Mouse (Mus musculus) forebrain, embryonic 12.5 days (tissue): ENCODE measurements at regions not wholly inside any gene's neighbourhood (a gene's known extent, or its start where the extent isn't known, plus 50 kb on each side); places are given as distances from the start of the nearest gene placed in this dataset.

Experiments
- ATAC-seq: fragments of 200-750 bp; cut with Nextera tagmentation; 2 replicates; pipeline ENCODE4 v1.8.0; 2017; ENCODE audit warnings: moderate TSS enrichment; ENCODE audit not compliant: low FRiP score
- H3K27ac ChIP-seq: fragments of 300-500 bp; sonication (generic); 2 replicates; pipeline ENCODE4 v1.5.1; 2016; ENCODE audit warnings: mild to moderate bottlenecking
- H3K27me3 ChIP-seq: fragments of 300-500 bp; sonication (generic); 2 replicates; pipeline ENCODE4 v1.6.1; 2016; ENCODE audit warnings: mild to moderate bottlenecking
- H3K36me3 ChIP-seq: fragments of 300-500 bp; sonication (generic); replicated peaks from 2 replicates; pipeline ENCODE4 v1.6.1; 2016; ENCODE audit warnings: mild to moderate bottlenecking
- H3K4me1 ChIP-seq: fragments of 300-500 bp; sonication (generic); 2 replicates; pipeline ENCODE4 v1.6.1; 2016
- H3K4me2 ChIP-seq: fragments of 300-500 bp; sonication (generic); 2 replicates; pipeline ENCODE4 v1.6.1; 2016; ENCODE audit warnings: mild to moderate bottlenecking, moderate library complexity
- H3K4me3 ChIP-seq: fragments of 300-500 bp; sonication (generic); replicated peaks from 2 replicates; pipeline ENCODE4 v1.5.1; 2016; ENCODE audit warnings: mild to moderate bottlenecking
- H3K9ac ChIP-seq: fragments of 300-500 bp; sonication (generic); 2 replicates; pipeline ENCODE4 v1.6.1; 2016; ENCODE audit warnings: mild to moderate bottlenecking
- H3K9me3 ChIP-seq: fragments of 300-500 bp; sonication (generic); 2 replicates; pipeline ENCODE4 v1.6.1; 2016
- WGBS: fragments of 180-500 bp; shearing (Covaris S2); methylation state at CpG from one replicate; pipeline ENCODE4 v1.1.7; 2016; 5-methylcytosine and 5-hydroxymethylcytosine counted together

DNA sequence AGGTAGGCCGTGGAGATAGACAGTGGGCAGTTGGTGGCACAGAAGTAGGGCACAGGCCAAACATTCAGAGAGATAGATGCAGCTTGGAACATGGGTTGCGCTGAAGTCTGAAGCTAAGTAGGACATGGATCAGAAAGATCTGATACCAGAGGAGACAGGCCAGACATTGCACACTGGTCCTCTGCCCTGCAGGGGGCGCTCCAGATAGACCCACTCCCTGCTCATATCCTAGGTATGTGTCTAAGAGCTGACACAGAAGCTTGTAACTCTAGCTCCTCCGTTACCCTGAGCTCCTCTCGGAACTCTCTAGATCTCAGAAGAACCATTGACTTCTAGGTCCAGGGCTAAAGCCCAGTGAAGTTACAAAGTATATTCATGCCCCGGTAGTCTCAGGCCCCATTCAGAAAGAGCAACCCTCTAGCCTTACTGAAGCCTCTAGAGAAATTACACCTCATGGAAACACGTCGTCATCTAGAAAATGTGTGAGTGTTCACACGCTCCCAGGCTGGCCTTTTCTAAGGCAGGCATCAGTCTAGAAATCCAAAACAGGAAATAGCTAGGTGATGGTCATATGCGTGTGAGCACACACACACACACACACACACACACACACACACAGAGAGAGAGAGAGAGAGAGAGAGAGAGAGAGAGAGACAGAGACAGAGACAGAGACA is 87.8 kb upstream of the Tank start:
- H3K27me3 ChIP-seq: no peaks in the 10 kb centered on the region
- 84% methylated on average over 10 of the region's 10 CpGs for WGBS
- no peak for ATAC-seq

DNA sequence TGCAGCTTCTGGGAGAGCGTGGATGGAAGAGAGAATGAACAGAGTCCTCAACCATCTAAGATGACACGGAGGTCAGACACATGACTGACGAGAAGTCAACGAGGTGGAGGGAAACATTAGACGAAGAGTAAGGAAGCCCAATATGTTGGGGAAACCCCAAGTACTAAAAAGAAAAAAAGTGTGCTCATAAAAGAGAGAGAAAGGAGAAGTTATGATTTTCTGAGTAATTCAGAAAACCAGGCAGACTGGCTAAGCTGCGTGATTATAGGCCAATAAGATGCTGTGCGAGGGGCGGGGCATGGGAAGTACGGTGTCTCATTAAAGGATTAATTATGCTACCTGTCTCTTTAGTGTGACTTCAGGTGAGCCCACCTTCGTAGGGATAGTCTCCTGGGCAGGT is 88.6 kb upstream of the Tank start:
- H3K4me2 ChIP-seq: no peak overlapping the region
- H3K9me3 ChIP-seq: no peaks in the 10 kb centered on the region
- H3K9ac ChIP-seq: no peak overlapping the region
- H3K36me3 ChIP-seq: no peaks in the 10 kb centered on the region
- no peaks in the 10 kb centered on the region for H3K4me1 ChIP-seq
- no peak for ATAC-seq
- H3K4me3 ChIP-seq: no peak overlapping the region
- no peaks in the 10 kb centered on the region for H3K27me3 ChIP-seq
- H3K27ac ChIP-seq: no peak overlapping the region
- 92% methylated on average over 10 of the region's 10 CpGs for WGBS

More for the DNA sequence above, 87.8 kb upstream of the Tank start:
- Histone ChIP-seq H3K4me1 (no peaks in the 10 kb centered on the region), H3K36me3 (no peaks in the 10 kb centered on the region), H3K9ac (no peak overlapping the region), H3K4me2 (no peak overlapping the region), H3K9me3 (no peaks in the 10 kb centered on the region), H3K4me3 (no peak overlapping the region), H3K27ac (no peak overlapping the region)

DNA sequence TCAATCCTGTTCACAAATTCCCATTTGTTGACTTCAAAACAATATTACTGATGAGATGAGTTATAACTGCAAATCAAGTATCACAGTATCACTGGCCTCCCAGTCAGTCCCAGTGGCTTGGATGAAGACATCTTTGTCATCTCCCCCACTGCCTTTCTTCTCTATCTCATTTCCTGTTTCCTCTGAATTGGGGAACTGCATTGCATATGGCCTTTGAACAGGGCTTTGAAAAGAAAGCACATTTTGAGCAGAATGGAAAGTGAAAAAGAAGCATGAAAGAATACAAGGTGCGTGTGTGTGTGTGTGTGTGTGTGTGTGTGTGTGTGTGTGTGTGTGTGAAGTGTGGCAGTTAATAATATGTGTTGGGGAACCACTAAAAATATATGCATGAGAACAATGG is 94.6 kb upstream of the Tank start:
- no peak for ATAC-seq
- H3K27me3 ChIP-seq: no peaks in the 10 kb centered on the region
- H3K4me2 ChIP-seq: no peak overlapping the region
- H3K9ac ChIP-seq: no peak overlapping the region
- WGBS: 63% methylated on average over 1 of the region's 1 CpGs
- H3K9me3 ChIP-seq: no peaks in the 10 kb centered on the region
- H3K36me3 ChIP-seq: no peaks in the 10 kb centered on the region
- H3K4me3 ChIP-seq: no peak overlapping the region
- H3K27ac ChIP-seq: no peak overlapping the region
- H3K4me1 ChIP-seq: no peaks in the 10 kb centered on the region; the same call in 1 of the 2 replicates

DNA sequence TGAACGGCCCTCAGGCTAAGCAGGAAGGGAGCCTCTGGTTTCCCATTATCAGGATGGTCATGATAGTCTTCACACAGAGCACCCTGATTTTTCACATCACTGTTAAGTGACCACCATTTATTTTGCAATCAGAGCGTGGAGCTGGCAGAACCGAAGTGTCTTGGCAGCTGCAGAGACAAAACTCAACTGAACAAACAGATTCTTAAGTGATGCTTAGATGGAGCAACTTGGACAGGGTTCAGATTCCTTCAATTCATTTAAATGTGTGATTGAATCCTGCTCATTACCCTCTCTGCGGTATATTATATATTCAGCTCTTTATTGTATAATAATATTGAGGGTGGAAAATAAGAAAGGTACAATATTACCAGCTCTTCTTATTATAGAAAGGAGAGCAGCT is 101.7 kb upstream of the Tank start:
- H3K36me3 ChIP-seq: no peaks in the 10 kb centered on the region
- peaks cover 3% of the 10 kb centered on the region; the same call in 1 of the 2 replicates for H3K4me1 ChIP-seq
- no peak for ATAC-seq
- H3K4me2 ChIP-seq: no peak overlapping the region
- H3K27me3 ChIP-seq: no peaks in the 10 kb centered on the region
- H3K27ac ChIP-seq: no peak overlapping the region
- no peaks in the 10 kb centered on the region for H3K9me3 ChIP-seq
- WGBS: 97% methylated on average over 4 of the region's 4 CpGs
- H3K4me3 ChIP-seq: no peak overlapping the region
- no peak overlapping the region for H3K9ac ChIP-seq

- H3K4me3 ChIP-seq: no peak overlapping the region
- no peak overlapping the region for H3K4me2 ChIP-seq
- H3K9ac ChIP-seq: no peak overlapping the region
- no peaks in the 10 kb centered on the region for H3K9me3 ChIP-seq
- peaks cover 3% of the 10 kb centered on the region; the same call in 1 of the 2 replicates for H3K4me1 ChIP-seq
- WGBS: 73% methylated on average over 10 of the region's 10 CpGs
- no peak overlapping the region for H3K27ac ChIP-seq
- H3K36me3 ChIP-seq: no peaks in the 10 kb centered on the region
- H3K27me3 ChIP-seq: no peaks in the 10 kb centered on the region
- ATAC-seq: no peak
These were observed 103.8 kb upstream of the Tank start for GRCm38 (mm10) chr2:61474626-61475025.

GRCm38 (mm10) chr2:61470521-61470920 is 107.9 kb upstream of the Tank start:
- ATAC-seq: no peak
- no peak overlapping the region for H3K4me3 ChIP-seq
- no peak overlapping the region for H3K4me2 ChIP-seq
- WGBS: 91% methylated on average over 5 of the region's 5 CpGs
- H3K27ac ChIP-seq: no peak overlapping the region
- no peaks in the 10 kb centered on the region for H3K9me3 ChIP-seq
- no peak overlapping the region for H3K9ac ChIP-seq
- H3K27me3 ChIP-seq: no peaks in the 10 kb centered on the region
- peaks cover 3% of the 10 kb centered on the region; the same call in 1 of the 2 replicates for H3K4me1 ChIP-seq
- H3K36me3 ChIP-seq: no peaks in the 10 kb centered on the region

GRCm38 (mm10) chr2:61470064-61470463 is 108.3 kb upstream of the Tank start:
- ATAC-seq: no peak
- no peak overlapping the region for H3K4me3 ChIP-seq
- no peak overlapping the region for H3K27ac ChIP-seq
- peaks cover 3% of the 10 kb centered on the region; the same call in 1 of the 2 replicates for H3K4me1 ChIP-seq
- no peak overlapping the region for H3K4me2 ChIP-seq
- no peaks in the 10 kb centered on the region for H3K36me3 ChIP-seq
- no peaks in the 10 kb centered on the region for H3K27me3 ChIP-seq
- no peak overlapping the region for H3K9ac ChIP-seq
- H3K9me3 ChIP-seq: no peaks in the 10 kb centered on the region

DNA sequence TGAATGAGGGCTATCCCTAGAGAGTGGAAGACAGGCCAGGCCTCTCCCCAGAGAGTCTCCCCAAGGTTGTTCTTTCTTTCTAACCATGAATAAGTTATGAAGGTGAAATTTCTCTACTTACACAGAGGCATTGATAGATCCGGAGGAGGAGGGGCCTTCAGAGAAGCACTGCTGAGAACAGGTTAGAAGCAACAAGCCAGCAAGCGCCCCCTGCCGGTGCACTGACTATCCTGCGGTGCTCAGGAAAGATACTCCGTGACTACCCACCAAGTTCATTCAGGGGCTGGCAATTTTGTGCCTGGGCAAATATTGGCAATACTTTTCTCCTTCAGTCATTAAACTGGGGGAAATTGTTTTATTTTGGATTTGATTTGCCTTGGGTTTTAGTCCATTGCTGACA is 122.5 kb upstream of the Tank start:
- Histone ChIP-seq H3K27me3 (peaks cover 27% of the 10 kb centered on the region), H3K36me3 (no peaks in the 10 kb centered on the region), H3K27ac (no peak overlapping the region), H3K4me1 (peaks cover 7% of the 10 kb centered on the region), H3K9ac (no peak overlapping the region), H3K4me2 (no peak overlapping the region), H3K9me3 (no peaks in the 10 kb centered on the region), H3K4me3 (no peak overlapping the region)
- whole genome bisulfite sequencing: 27% methylated on average over 5 of the region's 5 CpGs
- ATAC-seq: no peak

DNA sequence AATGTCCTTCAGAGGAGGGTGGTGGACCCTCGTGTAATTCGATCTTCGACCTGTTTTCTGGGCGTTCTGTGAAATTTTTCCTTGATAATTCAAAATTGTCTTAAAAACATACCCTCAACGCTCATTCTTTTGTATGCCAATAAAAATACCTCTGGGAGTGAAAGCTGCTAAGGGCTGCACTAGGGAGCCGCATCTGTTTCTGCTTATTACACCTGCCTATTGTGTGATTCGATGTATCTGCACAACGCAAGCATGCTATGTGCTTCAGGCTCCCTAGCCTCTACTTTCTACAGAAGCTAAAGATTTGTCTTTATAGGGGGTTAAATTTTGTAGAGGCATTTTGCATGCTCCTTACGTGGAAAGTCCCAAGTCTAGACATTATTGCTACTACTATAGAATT is 123.7 kb upstream of the Tank start:
- Histone ChIP-seq H3K9ac (no peak overlapping the region), H3K4me3 (no peak overlapping the region), H3K27me3 (peaks cover 27% of the 10 kb centered on the region), H3K36me3 (no peaks in the 10 kb centered on the region), H3K4me2 (no peak overlapping the region; the same call in 1 of the 2 replicates), H3K9me3 (no peaks in the 10 kb centered on the region), H3K27ac (no peak overlapping the region), H3K4me1 (peaks cover 7% of the 10 kb centered on the region)
- peak; percentile 27; the same call in 1 of the 2 replicates for ATAC-seq
- WGBS: 32% methylated on average over 9 of the region's 9 CpGs

GRCm38 (mm10) chr2:61454311-61454728 is 124.1 kb upstream of the Tank start:
- Histone ChIP-seq H3K4me2 (peak overlapping the region; percentile 46), H3K27me3 (peaks cover 27% of the 10 kb centered on the region), H3K36me3 (no peaks in the 10 kb centered on the region), H3K4me1 (peaks cover 7% of the 10 kb centered on the region), H3K9me3 (no peaks in the 10 kb centered on the region), H3K9ac (no peak overlapping the region), H3K4me3 (peak overlapping the region; percentile 20; the same call in 1 of the 2 replicates), H3K27ac (peak overlapping the region; percentile 22; the same call in 1 of the 2 replicates)
- ATAC-seq: peak; percentile 82
- WGBS: 9% methylated on average over 12 of the region's 12 CpGs

DNA sequence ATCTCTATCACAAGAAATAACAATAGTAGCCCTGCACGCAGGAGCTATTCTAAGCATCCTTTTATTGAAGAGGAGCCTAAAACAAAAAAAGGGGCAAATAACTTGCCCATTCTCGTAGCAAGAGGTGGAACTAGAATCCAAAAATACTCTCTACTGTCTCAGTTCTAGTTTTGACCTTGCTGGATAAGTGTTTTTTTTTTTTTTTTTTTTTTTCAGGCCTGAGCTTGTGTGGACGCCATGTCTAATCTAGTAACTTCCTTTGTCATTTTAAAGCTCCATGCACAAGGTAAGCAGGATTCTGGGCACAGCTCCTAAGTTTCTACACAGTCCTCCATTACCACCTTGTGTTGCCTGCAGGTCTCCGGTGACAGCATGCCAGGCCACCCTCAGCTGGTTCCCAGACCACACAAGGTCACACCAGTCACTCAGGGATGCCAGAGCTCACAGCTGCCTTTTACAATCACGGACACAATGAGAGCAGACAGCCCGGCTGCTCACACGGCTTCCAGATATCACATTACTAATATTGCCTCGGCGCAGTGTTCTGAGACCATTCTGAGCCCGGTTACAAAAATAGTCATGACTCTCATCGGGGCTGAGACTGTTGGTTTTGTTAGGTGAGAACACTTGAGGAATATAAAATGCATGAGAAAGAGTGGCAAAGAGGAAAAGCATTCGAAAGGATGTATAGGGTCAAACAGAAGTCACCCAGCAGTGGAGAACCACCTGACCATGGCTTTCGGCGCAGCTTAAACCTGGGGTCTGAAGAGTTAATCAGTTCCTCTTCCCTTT is 124.7 kb upstream of the Tank start:
- peak; percentile 6; the same call in 1 of the 2 replicates for ATAC-seq
- H3K4me3 ChIP-seq: no peak overlapping the region; the same call in 1 of the 2 replicates
- no peak overlapping the region for H3K9ac ChIP-seq
- H3K9me3 ChIP-seq: no peaks in the 10 kb centered on the region
- no peak overlapping the region for H3K27ac ChIP-seq
- H3K27me3 ChIP-seq: peaks cover 27% of the 10 kb centered on the region
- H3K4me1 ChIP-seq: peaks cover 7% of the 10 kb centered on the region
- no peaks in the 10 kb centered on the region for H3K36me3 ChIP-seq
- peak overlapping the region; percentile 46 for H3K4me2 ChIP-seq
- 59% methylated on average over 14 of the region's 14 CpGs for WGBS

GRCm38 (mm10) chr2:61452581-61452980 is 125.8 kb upstream of the Tank start:
- H3K9me3 ChIP-seq: no peaks in the 10 kb centered on the region

More at GRCm38 (mm10) chr2:61452581-61452980, 125.8 kb upstream of the Tank start:
- Histone ChIP-seq H3K4me1 (peaks cover 7% of the 10 kb centered on the region), H3K4me2 (no peak overlapping the region), H3K27me3 (peaks cover 27% of the 10 kb centered on the region), H3K36me3 (no peaks in the 10 kb centered on the region), H3K27ac (no peak overlapping the region), H3K4me3 (no peak overlapping the region), H3K9ac (no peak overlapping the region)
- 94% methylated on average over 1 of the region's 1 CpGs for WGBS
- ATAC-seq: no peak
